22 mouse cellular contexts compared by ENCODE assay signal in genomic region chr7:82053411-82053810, GRCm38 (mm10).
A peak's percentile ranks its signal among the peaks of the same experiment; 100 is the strongest.
DNase-seq lines count a peak whose midpoint lies in the region; ATAC-seq and TF ChIP-seq lines count a peak whose summit lies in the region.
"Had no signal": no experiment of that assay in that cellular context is flagged by ENCODE, and none has a peak within 500 bp of the region (broad histone marks: within the 10 kb centered on the region; RNA-seq: fewer than 3 reads in every experiment).

No protein-coding gene starts in this region.

- H3K9ac ChIP-seq in heart, embryonic 11.5 days (ENCODE audit: low read depth, low read length): no peak overlapping the region
- no peak overlapping the region for H3K9ac ChIP-seq in midbrain, postnatal 0 days (replicated peaks; ENCODE audit: low read length, poor library complexity, severe bottlenecking)
- H3K9ac ChIP-seq in midbrain, embryonic 16.5 days (ENCODE audit: low read depth, low read length): no peak overlapping the region
- H3K9ac ChIP-seq: forebrain, embryonic 13.5 days; heart, embryonic 12.5 days; heart, embryonic 15.5 days; hindbrain, embryonic 14.5 days had no signal

- no peak overlapping the region for H3K27ac ChIP-seq in heart, embryonic 11.5 days (ENCODE audit: low read depth, low read length)
- H3K27ac ChIP-seq in midbrain, postnatal 0 days (ENCODE audit: low read depth, low read length): no peak overlapping the region
- H3K27ac ChIP-seq in midbrain, embryonic 16.5 days (ENCODE audit: low read length): no peak overlapping the region
- H3K27ac ChIP-seq: forebrain, embryonic 10.5 days; forebrain, embryonic 13.5 days; heart, embryonic 15.5 days; hindbrain, embryonic 10.5 days; hindbrain, embryonic 14.5 days had no signal

- no peak for ATAC-seq in cerebellum, adult (ENCODE audit: insufficient number of reproducible peaks, low FRiP score, low TSS enrichment)
- ATAC-seq in heart, embryonic 11.5 days (replicated peaks; ENCODE audit: insufficient number of reproducible peaks, low FRiP score, low TSS enrichment): no peak
- ATAC-seq in midbrain, postnatal 0 days (ENCODE audit: low FRiP score): no peak
- ATAC-seq in midbrain, embryonic 16.5 days: no peak
- ATAC-seq: CD4-positive, CD25-positive, alpha-beta regulatory T cell, adult 4 months; forebrain, embryonic 13.5 days; forebrain, embryonic 16.5 days had no signal

- no peak overlapping the region for H3K4me2 ChIP-seq in heart, embryonic 11.5 days
- no peak overlapping the region for H3K4me2 ChIP-seq in midbrain, postnatal 0 days (ENCODE audit: low read depth, low read length, poor library complexity, severe bottlenecking)
- no peak overlapping the region for H3K4me2 ChIP-seq in midbrain, embryonic 16.5 days (ENCODE audit: low read length)
- H3K4me2 ChIP-seq: forebrain, embryonic 13.5 days; heart, embryonic 12.5 days; heart, embryonic 15.5 days; hindbrain, embryonic 14.5 days had no signal

- no peaks in the 10 kb centered on the region for H3K9me3 ChIP-seq in heart, embryonic 11.5 days (replicated peaks; ENCODE audit: control insufficient read depth, low read length)
- H3K9me3 ChIP-seq in midbrain, postnatal 0 days (ENCODE audit: low read length): no peaks in the 10 kb centered on the region
- H3K9me3 ChIP-seq in midbrain, embryonic 16.5 days (replicated peaks; ENCODE audit: control insufficient read depth, low read length, poor library complexity, severe bottlenecking): no peaks in the 10 kb centered on the region
- H3K9me3 ChIP-seq: forebrain, embryonic 10.5 days; forebrain, embryonic 13.5 days; heart, embryonic 12.5 days; heart, embryonic 15.5 days; hindbrain, embryonic 10.5 days had no signal

- no peaks in the 10 kb centered on the region for H3K36me3 ChIP-seq in heart, embryonic 11.5 days (ENCODE audit: control insufficient read depth, insufficient read depth, low read length)
- no peaks in the 10 kb centered on the region for H3K36me3 ChIP-seq in midbrain, postnatal 0 days (ENCODE audit: insufficient read depth, low read length)
- H3K36me3 ChIP-seq in midbrain, embryonic 16.5 days (ENCODE audit: control insufficient read depth, insufficient read depth, low read length): no peaks in the 10 kb centered on the region
- H3K36me3 ChIP-seq: forebrain, embryonic 10.5 days; heart, embryonic 12.5 days; heart, embryonic 15.5 days; hindbrain, embryonic 10.5 days had no signal

- peak; percentile 5 for DNase-seq in cerebellum, adult 9-10 months
- DNase-seq in heart, adult 11 months: peak; percentile 60
- DNase-seq in midbrain, postnatal 0 days (ENCODE audit: low spot score): peak; percentile 33
- DNase-seq: adrenal gland, adult 2 months; adrenal gland, postnatal 14 days; gastrocnemius, postnatal 10 days; gastrocnemius, postnatal 36 days; heart, postnatal 10 days; heart, postnatal 36 days; kidney, adult 11 months; kidney, adult 8-10 months had no signal

- H3K27me3 ChIP-seq in heart, embryonic 11.5 days (ENCODE audit: control insufficient read depth, insufficient read depth, low read length): no peaks in the 10 kb centered on the region
- no peaks in the 10 kb centered on the region for H3K27me3 ChIP-seq in midbrain, postnatal 0 days (ENCODE audit: insufficient read depth, low read length)
- H3K27me3 ChIP-seq in midbrain, embryonic 16.5 days (ENCODE audit: control insufficient read depth, insufficient read depth, low read depth, low read length): no peaks in the 10 kb centered on the region
- H3K27me3 ChIP-seq: heart, embryonic 12.5 days; heart, embryonic 15.5 days had no signal

- WGBS in heart, embryonic 11.5 days (ENCODE audit: insufficient replicate concordance): 77% methylated on average over 4 of the region's 4 CpGs
- WGBS in midbrain, postnatal 0 days: 89% methylated on average over 4 of the region's 4 CpGs
- 82% methylated on average over 4 of the region's 4 CpGs for WGBS in midbrain, embryonic 16.5 days

- H3K4me3 ChIP-seq in heart, embryonic 11.5 days (ENCODE audit: low read depth, low read length): no peak overlapping the region
- no peak overlapping the region for H3K4me3 ChIP-seq in midbrain, postnatal 0 days (ENCODE audit: low read depth, low read length)
- H3K4me3 ChIP-seq in midbrain, embryonic 16.5 days (ENCODE audit: low read depth, low read length): no peak overlapping the region
- H3K4me3 ChIP-seq: forebrain, embryonic 10.5 days; forebrain, embryonic 13.5 days; heart, embryonic 12.5 days; heart, embryonic 15.5 days; hindbrain, embryonic 10.5 days had no signal

- no peaks in the 10 kb centered on the region for H3K4me1 ChIP-seq in heart, embryonic 11.5 days (ENCODE audit: control insufficient read depth, insufficient read depth, low read length)
- no peaks in the 10 kb centered on the region for H3K4me1 ChIP-seq in midbrain, postnatal 0 days (ENCODE audit: insufficient read depth, low read length)
- H3K4me1 ChIP-seq in midbrain, embryonic 16.5 days (ENCODE audit: control insufficient read depth, insufficient read depth, low read length): peaks cover 6% of the 10 kb centered on the region; the same call in 1 of the 2 replicates

- no peak for TF ChIP-seq CTCF in midbrain, postnatal 0 days (IDR thresholded peaks at IDR 0.05)

Comparison
In these comparisons a context has a peak if more than half of its experiments do, and no peak if none do; other contexts are left out.
1. DNase-seq: peak in every context shown above with its lines; median percentile 60 in heart, adult 11 months; 33 in midbrain, postnatal 0 days; 5 in cerebellum, adult 9-10 months.